Comparison of ENCODE assay signal across 32 mouse cellular contexts in the genomic region with DNA sequence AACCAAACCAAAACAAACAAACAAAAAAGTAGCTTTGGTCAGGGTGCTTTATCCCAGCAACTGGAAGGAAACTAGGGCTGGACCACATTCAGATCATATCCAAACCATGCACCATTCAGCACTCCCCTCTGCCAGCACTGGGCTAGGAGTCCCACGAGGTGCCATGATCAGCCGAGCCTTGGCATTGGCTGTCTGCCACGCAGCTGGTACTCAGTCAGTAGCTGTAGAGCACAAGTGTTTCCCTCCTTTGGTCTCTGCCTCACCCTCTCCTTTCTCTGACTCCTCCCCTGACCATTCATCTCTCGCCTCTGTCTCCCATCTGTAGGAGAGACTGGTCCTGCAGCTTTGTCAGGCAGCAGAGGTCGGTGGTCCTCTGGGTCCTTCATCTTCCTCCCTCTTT. TPM values are rescaled to one million over a fixed set of nuclear protein-coding genes. Genes with fewer than 3 reads are reported as not detected.
A peak's percentile ranks its signal among the peaks of the same experiment; 100 is the strongest.
DNase-seq lines count a peak whose midpoint lies in the region; ATAC-seq and TF ChIP-seq lines count a peak whose summit lies in the region.
"Had no signal": no experiment of that assay in that cellular context is flagged by ENCODE, and none has a peak within 500 bp of the region (broad histone marks: within the 10 kb centered on the region; RNA-seq: fewer than 3 reads in every experiment).

No protein-coding gene starts in this region.

- H3K4me3 ChIP-seq in forebrain, embryonic 14.5 days (ENCODE audit: low read depth, low read length), result no peak overlapping the region
- no peak overlapping the region for H3K4me3 ChIP-seq in forebrain, embryonic 11.5 days (ENCODE audit: low read depth, low read length)
- H3K4me3 ChIP-seq in hindbrain, postnatal 0 days (ENCODE audit: low read length), result no peak overlapping the region
- no peak overlapping the region for H3K4me3 ChIP-seq in hindbrain, embryonic 11.5 days (ENCODE audit: low read depth, low read length)
- no peak overlapping the region for H3K4me3 ChIP-seq in neural tube, embryonic 13.5 days
- H3K4me3 ChIP-seq: embryonic facial prominence, embryonic 12.5 days; embryonic facial prominence, embryonic 15.5 days; forebrain, embryonic 12.5 days; heart, embryonic 13.5 days; hindbrain, embryonic 12.5 days; hindbrain, embryonic 15.5 days; intestine, embryonic 15.5 days had no signal

- TF ChIP-seq CTCF in hindbrain, postnatal 0 days (IDR thresholded peaks at IDR 0.05; ENCODE audit: low read depth), result no peak
- TF ChIP-seq CTCF in brain, embryonic 14.5 days (IDR thresholded peaks at IDR 0.05; ENCODE audit: borderline replicate concordance, extremely low read depth, insufficient read depth, insufficient read length), result no peak

- 62% methylated on average over 5 of the region's 5 CpGs for WGBS in forebrain, embryonic 14.5 days
- 76% methylated on average over 5 of the region's 5 CpGs for WGBS in forebrain, embryonic 11.5 days
- WGBS in hindbrain, postnatal 0 days, result 44% methylated on average over 5 of the region's 5 CpGs
- WGBS in hindbrain, embryonic 11.5 days, result 62% methylated on average over 5 of the region's 5 CpGs
- WGBS in neural tube, embryonic 13.5 days, result 54% methylated on average over 5 of the region's 5 CpGs

- H3K4me1 ChIP-seq in forebrain, embryonic 14.5 days (ENCODE audit: control insufficient read depth, insufficient read depth, low read length), result peaks cover 5% of the 10 kb centered on the region; the same call in 1 of the 2 replicates
- H3K4me1 ChIP-seq in forebrain, embryonic 11.5 days (replicated peaks; ENCODE audit: control insufficient read depth, insufficient read depth, low read length), result peaks cover 7% of the 10 kb centered on the region; the same call in 1 of the 2 replicates
- H3K4me1 ChIP-seq in hindbrain, postnatal 0 days (ENCODE audit: insufficient read depth, low read length), result no peaks in the 10 kb centered on the region
- no peaks in the 10 kb centered on the region; the same call in none of the 2 replicates for H3K4me1 ChIP-seq in hindbrain, embryonic 11.5 days (replicated peaks; ENCODE audit: control insufficient read depth, insufficient read depth, low read length)
- H3K4me1 ChIP-seq in neural tube, embryonic 13.5 days (replicated peaks), result peaks cover 10% of the 10 kb centered on the region

- no peak for TF ChIP-seq POLR2A in brain, embryonic 14.5 days (IDR thresholded peaks at IDR 0.05; ENCODE audit: borderline replicate concordance, extremely low read depth, insufficient read depth, insufficient read length, poor library complexity, severe bottlenecking)

- DNase-seq in forebrain, embryonic 14.5 days (ENCODE audit: low spot score), result peak; percentile 47
- no peak for DNase-seq in forebrain, embryonic 11.5 days (ENCODE audit: low spot score)
- peak; percentile 53 for DNase-seq in hindbrain, postnatal 0 days (ENCODE audit: low spot score)
- DNase-seq in hindbrain, embryonic 11.5 days (ENCODE audit: low spot score), result no peak
- DNase-seq in neural tube, embryonic 10.5 days (ENCODE audit: extremely low spot score, low spot score), result no peak
- peak; percentile 46 for DNase-seq in brain, embryonic 14.5 days (ENCODE audit: low read depth)
- DNase-seq: adrenal gland, adult 2 months; adrenal gland, postnatal 25 days; B cell, adult 2 months; cerebellum, adult 11 months; cerebellum, adult 2 months; cerebellum, adult 9-11 months; cerebellum, postnatal 25 days; gastrocnemius, postnatal 14 days; heart, postnatal 14 days; heart, postnatal 4 days; kidney, adult 11 months had no signal

- no peak overlapping the region for H3K27ac ChIP-seq in forebrain, embryonic 14.5 days (ENCODE audit: low read depth, low read length)
- no peak overlapping the region for H3K27ac ChIP-seq in forebrain, embryonic 11.5 days (ENCODE audit: low read depth, low read length)
- no peak overlapping the region for H3K27ac ChIP-seq in hindbrain, postnatal 0 days
- no peak overlapping the region for H3K27ac ChIP-seq in hindbrain, embryonic 11.5 days (ENCODE audit: low read depth, low read length)
- H3K27ac ChIP-seq in neural tube, embryonic 13.5 days (replicated peaks), result no peak overlapping the region
- H3K27ac ChIP-seq: embryonic facial prominence, embryonic 12.5 days; embryonic facial prominence, embryonic 15.5 days; forebrain, embryonic 12.5 days; heart, embryonic 13.5 days; hindbrain, embryonic 12.5 days; hindbrain, embryonic 15.5 days; intestine, embryonic 15.5 days had no signal

- no peaks in the 10 kb centered on the region for H3K36me3 ChIP-seq in forebrain, embryonic 14.5 days (ENCODE audit: control insufficient read depth, insufficient read depth, low read length)
- H3K36me3 ChIP-seq in forebrain, embryonic 11.5 days (ENCODE audit: control insufficient read depth, insufficient read depth, low read length), result no peaks in the 10 kb centered on the region
- H3K36me3 ChIP-seq in hindbrain, postnatal 0 days (ENCODE audit: insufficient read depth, low read length), result no peaks in the 10 kb centered on the region
- H3K36me3 ChIP-seq in hindbrain, embryonic 11.5 days (ENCODE audit: control insufficient read depth, insufficient read depth, low read length), result no peaks in the 10 kb centered on the region
- H3K36me3 ChIP-seq in neural tube, embryonic 13.5 days, result no peaks in the 10 kb centered on the region
- H3K36me3 ChIP-seq: embryonic facial prominence, embryonic 12.5 days; embryonic facial prominence, embryonic 15.5 days; forebrain, embryonic 12.5 days; G1E; heart, embryonic 13.5 days; hindbrain, embryonic 12.5 days; hindbrain, embryonic 15.5 days; intestine, embryonic 15.5 days had no signal

- no peaks in the 10 kb centered on the region for H3K9me3 ChIP-seq in forebrain, embryonic 14.5 days (replicated peaks; ENCODE audit: control insufficient read depth, low read length)
- no peaks in the 10 kb centered on the region for H3K9me3 ChIP-seq in forebrain, embryonic 11.5 days (ENCODE audit: control insufficient read depth, low read length)
- H3K9me3 ChIP-seq in hindbrain, postnatal 0 days (ENCODE audit: low read length), result no peaks in the 10 kb centered on the region
- H3K9me3 ChIP-seq in hindbrain, embryonic 11.5 days (ENCODE audit: control insufficient read depth, low read length), result no peaks in the 10 kb centered on the region
- H3K9me3 ChIP-seq in neural tube, embryonic 13.5 days, result no peaks in the 10 kb centered on the region
- H3K9me3 ChIP-seq: embryonic facial prominence, embryonic 12.5 days; embryonic facial prominence, embryonic 15.5 days; forebrain, embryonic 12.5 days; G1E; heart, embryonic 13.5 days; hindbrain, embryonic 12.5 days; hindbrain, embryonic 15.5 days; intestine, embryonic 15.5 days had no signal

- no peak overlapping the region for H3K9ac ChIP-seq in forebrain, embryonic 14.5 days (ENCODE audit: low read length)
- H3K9ac ChIP-seq in forebrain, embryonic 11.5 days (ENCODE audit: low read length), result no peak overlapping the region
- no peak overlapping the region for H3K9ac ChIP-seq in hindbrain, postnatal 0 days (replicated peaks; ENCODE audit: low read length)
- no peak overlapping the region for H3K9ac ChIP-seq in hindbrain, embryonic 11.5 days (ENCODE audit: low read depth, low read length)
- no peak overlapping the region for H3K9ac ChIP-seq in neural tube, embryonic 13.5 days
- H3K9ac ChIP-seq: embryonic facial prominence, embryonic 12.5 days; embryonic facial prominence, embryonic 15.5 days; forebrain, embryonic 12.5 days; heart, embryonic 13.5 days; hindbrain, embryonic 12.5 days; hindbrain, embryonic 15.5 days; intestine, embryonic 15.5 days had no signal

- ATAC-seq in forebrain, embryonic 14.5 days, result no peak
- no peak for ATAC-seq in forebrain, embryonic 11.5 days (replicated peaks; ENCODE audit: low FRiP score)
- ATAC-seq in hindbrain, postnatal 0 days, result no peak
- ATAC-seq in hindbrain, embryonic 11.5 days (ENCODE audit: low FRiP score), result no peak
- ATAC-seq in neural tube, embryonic 13.5 days (ENCODE audit: low read depth), result peak; percentile 36; the same call in 1 of the 2 replicates
- ATAC-seq in frontal cortex, adult (ENCODE audit: low TSS enrichment), result no peak
- ATAC-seq: intestine, embryonic 15.5 days had no signal

- H3K27me3 ChIP-seq in forebrain, embryonic 14.5 days (replicated peaks; ENCODE audit: control insufficient read depth, insufficient read depth, low read length), result peaks cover 15% of the 10 kb centered on the region
- H3K27me3 ChIP-seq in forebrain, embryonic 11.5 days (ENCODE audit: control insufficient read depth, insufficient read depth, low read length), result peaks cover 17% of the 10 kb centered on the region; the same call in 1 of the 2 replicates
- H3K27me3 ChIP-seq in hindbrain, postnatal 0 days (ENCODE audit: insufficient read depth, low read length), result peaks cover 12% of the 10 kb centered on the region
- H3K27me3 ChIP-seq in hindbrain, embryonic 11.5 days (ENCODE audit: control insufficient read depth, insufficient read depth, low read length), result peaks cover 12% of the 10 kb centered on the region
- H3K27me3 ChIP-seq in neural tube, embryonic 13.5 days, result peaks cover 39% of the 10 kb centered on the region

- H3K4me2 ChIP-seq in forebrain, embryonic 14.5 days (ENCODE audit: low read length), result no peak overlapping the region
- H3K4me2 ChIP-seq in forebrain, embryonic 11.5 days (ENCODE audit: low read depth, low read length, severe bottlenecking), result no peak overlapping the region
- no peak overlapping the region for H3K4me2 ChIP-seq in hindbrain, postnatal 0 days (ENCODE audit: low read depth, low read length)
- H3K4me2 ChIP-seq in hindbrain, embryonic 11.5 days (replicated peaks; ENCODE audit: low read depth, low read length), result no peak overlapping the region
- no peak overlapping the region for H3K4me2 ChIP-seq in neural tube, embryonic 13.5 days
- H3K4me2 ChIP-seq: embryonic facial prominence, embryonic 12.5 days; embryonic facial prominence, embryonic 15.5 days; forebrain, embryonic 12.5 days; heart, embryonic 13.5 days; hindbrain, embryonic 12.5 days; hindbrain, embryonic 15.5 days; intestine, embryonic 15.5 days had no signal

RNA-seq across cellular contexts. Expression of a gene that starts 9.3 kb away (rescaled TPM):
- polyA plus RNA-seq in forebrain, embryonic 14.5 days (2014; fragmentation: Nextera tagmentation; extraction: Ambion mirVana), result not detected in 2 replicates
- not detected in 2 replicates for polyA plus RNA-seq in forebrain, embryonic 11.5 days (2014; fragmentation: Nextera tagmentation; extraction: Ambion mirVana)
- 0.22 TPM in 1 of 2 replicates, not detected in the other for total RNA-seq in hindbrain, postnatal 0 days (2014; rRNA removed)
- 0.14 and 0.16 TPM in 2 replicates for polyA plus RNA-seq in hindbrain, postnatal 0 days (2015; fragmentation: Nextera tagmentation; extraction: Ambion mirVana)
- polyA plus RNA-seq in hindbrain, embryonic 11.5 days (2014; fragmentation: Nextera tagmentation; extraction: Ambion mirVana), result 0.11 and 0.31 TPM in 2 replicates
- 0.08 and 0.14 TPM in 2 replicates for polyA plus RNA-seq in neural tube, embryonic 13.5 days (2015; fragmentation: Nextera tagmentation; extraction: Ambion mirVana)
- polyA plus RNA-seq in brain, embryonic 14.5 days (2012; rRNA removed), result 0.22 and 0.23 TPM in 2 replicates
- total RNA-seq: adrenal gland, adult 2 months; adrenal gland, postnatal 25 days; CH12.LX; common myeloid progenitor, adult 5-6 weeks; G1E; gastrocnemius, adult 18-20 months; gastrocnemius, postnatal 14 days had no signal
- polyA plus RNA-seq: G1E had no signal

RNA-seq across cellular contexts. Expression of a gene that starts 26.6 kb away (rescaled TPM):
- polyA plus RNA-seq in forebrain, embryonic 14.5 days (2014; fragmentation: Nextera tagmentation; extraction: Ambion mirVana), result not detected in 2 replicates
- not detected in 2 replicates for polyA plus RNA-seq in forebrain, embryonic 11.5 days (2014; fragmentation: Nextera tagmentation; extraction: Ambion mirVana)
- total RNA-seq in hindbrain, postnatal 0 days (2014; rRNA removed), result not detected in 2 replicates
- not detected in 2 replicates for polyA plus RNA-seq in hindbrain, postnatal 0 days (2015; fragmentation: Nextera tagmentation; extraction: Ambion mirVana)
- polyA plus RNA-seq in hindbrain, embryonic 11.5 days (2014; fragmentation: Nextera tagmentation; extraction: Ambion mirVana), result not detected in 2 replicates
- polyA plus RNA-seq in neural tube, embryonic 13.5 days (2015; fragmentation: Nextera tagmentation; extraction: Ambion mirVana), result not detected in 2 replicates
- polyA plus RNA-seq in brain, embryonic 14.5 days (2012; rRNA removed), result not detected in 2 replicates
- total RNA-seq: adrenal gland, adult 2 months; adrenal gland, postnatal 25 days; CH12.LX; common myeloid progenitor, adult 5-6 weeks; G1E; gastrocnemius, adult 18-20 months; gastrocnemius, postnatal 14 days; heart, adult 18-20 months; heart, postnatal 14 days; heart, postnatal 4 days had no signal
- polyA plus RNA-seq: adrenal gland, adult 2 months; cerebellum, adult 2 months; embryonic facial prominence, embryonic 12.5 days; embryonic facial prominence, embryonic 15.5 days; forebrain, embryonic 12.5 days; G1E; heart, embryonic 13.5 days; heart, embryonic 16.5 days; hindbrain, embryonic 12.5 days; hindbrain, embryonic 15.5 days; intestine, embryonic 15.5 days had no signal

RNA-seq across cellular contexts. Expression of a gene that starts 29.3 kb away (rescaled TPM):
- polyA plus RNA-seq in forebrain, embryonic 14.5 days (2014; fragmentation: Nextera tagmentation; extraction: Ambion mirVana), result 10.4 and 12.2 TPM in 2 replicates
- 10.4 and 11.6 TPM in 2 replicates for polyA plus RNA-seq in forebrain, embryonic 11.5 days (2014; fragmentation: Nextera tagmentation; extraction: Ambion mirVana)
- 52.0 and 80.7 TPM in 2 replicates for total RNA-seq in hindbrain, postnatal 0 days (2014; rRNA removed)
- 44.7 and 45.2 TPM in 2 replicates for polyA plus RNA-seq in hindbrain, postnatal 0 days (2015; fragmentation: Nextera tagmentation; extraction: Ambion mirVana)
- polyA plus RNA-seq in hindbrain, embryonic 11.5 days (2014; fragmentation: Nextera tagmentation; extraction: Ambion mirVana), result 11.4 and 12.1 TPM in 2 replicates
- polyA plus RNA-seq in neural tube, embryonic 13.5 days (2015; fragmentation: Nextera tagmentation; extraction: Ambion mirVana), result 19.7 and 20.2 TPM in 2 replicates
- 9.7 and 15.4 TPM in 2 replicates for polyA plus RNA-seq in brain, embryonic 14.5 days (2012; rRNA removed)

Comparison
In these comparisons a context has a peak if more than half of its experiments do, and no peak if none do; other contexts are left out.
1. DNase-seq: peak in forebrain, embryonic 14.5 days (single experiment), hindbrain, postnatal 0 days (single experiment) and brain, embryonic 14.5 days (single experiment); none in forebrain, embryonic 11.5 days (single experiment), hindbrain, embryonic 11.5 days (single experiment) and neural tube, embryonic 10.5 days (single experiment).